Mouse (Mus musculus) kidney, adult 2 months (tissue): ENCODE data around the gene Arhgap17.

Experiments
- CTCF ChIP-seq: fragments of 200-500 bp; conservative IDR thresholded peaks from 2 replicates; pipeline ENCODE4 v1.5.1; 2011; ENCODE audit warnings: low read depth, mild to moderate bottlenecking, control low read depth, low read length, moderate library complexity, mixed read lengths; ENCODE audit not compliant: insufficient read depth, insufficient read length
- POLR2A ChIP-seq: fragments of 200-500 bp; IDR thresholded peaks from one replicate; pipeline ENCODE4 v1.6.1; 2011; ENCODE audit warnings: low read depth, low read length, control low read depth

- TF ChIP-seq CTCF (no peak), POLR2A (no peak)
Observed at GRCm38 (mm10) chr7:123242241-123242640, 127.5 kb downstream of the Arhgap17 start.
